Mouse (Mus musculus): ENCODE results near the gene Trim30b. TPM values are rescaled to one million over a fixed set of nuclear protein-coding genes. Genes with fewer than 3 reads are reported as not detected.
"Not testable (repeated sequence)": the region's sequence is repeated elsewhere in the genome, so short reads cannot be mapped to it uniquely, and the experiment has no call there.

The Trim30b gene
- polyA plus RNA-seq, 1 experiment = not detected

DNA sequence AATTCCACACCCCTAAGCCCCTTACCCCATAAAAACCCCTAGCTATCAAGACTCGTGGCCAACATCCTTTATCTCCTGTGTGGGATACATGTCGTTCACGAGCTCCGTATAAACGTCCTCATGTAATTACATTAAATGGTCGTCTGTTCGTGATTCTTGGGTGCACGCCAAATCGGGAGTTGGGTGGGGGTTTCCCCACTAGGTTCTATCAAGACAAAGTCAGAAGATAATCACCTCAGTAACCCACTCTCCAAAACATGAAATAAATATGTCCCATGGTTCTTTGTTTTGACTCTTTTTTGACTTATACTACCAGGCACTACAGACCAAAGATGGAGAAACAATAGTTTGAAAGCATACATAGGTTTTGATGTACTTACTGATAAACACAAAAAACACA, 47.7 kb downstream of the Trim30b start:
- no peak for TF ChIP-seq EP300 (IDR thresholded peaks at IDR 0.05; ENCODE audit: insufficient read depth, low read depth, low read length)
- no peak for TF ChIP-seq CTCF (IDR thresholded peaks at IDR 0.05; ENCODE audit: low read depth, low read length)
- TF ChIP-seq POLR2A (IDR thresholded peaks at IDR 0.05; ENCODE audit: insufficient read depth, low read length) = no peak
- H3K9me3 ChIP-seq (replicated peaks; ENCODE audit: control insufficient read depth, insufficient read depth, low read length, poor library complexity, severe bottlenecking) = no peaks in the 10 kb centered on the region; the same call in 1 of the 2 replicates
- no peaks in the 10 kb centered on the region for H3K36me3 ChIP-seq (ENCODE audit: control insufficient read depth, insufficient read depth, low read length, poor library complexity, severe bottlenecking)
- H3K4me1 ChIP-seq (ENCODE audit: control insufficient read depth, insufficient read depth, low read length) = no peaks in the 10 kb centered on the region
- no peaks in the 10 kb centered on the region for H3K27me3 ChIP-seq (ENCODE audit: control insufficient read depth, insufficient read depth, low read length, poor library complexity, severe bottlenecking)
- H3K27ac ChIP-seq (ENCODE audit: insufficient read depth, low read length) = no peak overlapping the region
- H3K4me3 ChIP-seq (ENCODE audit: low read depth, low read length) = no peak overlapping the region
- H3K9ac ChIP-seq (ENCODE audit: low read depth, poor library complexity, severe bottlenecking) = no peak overlapping the region

DNA sequence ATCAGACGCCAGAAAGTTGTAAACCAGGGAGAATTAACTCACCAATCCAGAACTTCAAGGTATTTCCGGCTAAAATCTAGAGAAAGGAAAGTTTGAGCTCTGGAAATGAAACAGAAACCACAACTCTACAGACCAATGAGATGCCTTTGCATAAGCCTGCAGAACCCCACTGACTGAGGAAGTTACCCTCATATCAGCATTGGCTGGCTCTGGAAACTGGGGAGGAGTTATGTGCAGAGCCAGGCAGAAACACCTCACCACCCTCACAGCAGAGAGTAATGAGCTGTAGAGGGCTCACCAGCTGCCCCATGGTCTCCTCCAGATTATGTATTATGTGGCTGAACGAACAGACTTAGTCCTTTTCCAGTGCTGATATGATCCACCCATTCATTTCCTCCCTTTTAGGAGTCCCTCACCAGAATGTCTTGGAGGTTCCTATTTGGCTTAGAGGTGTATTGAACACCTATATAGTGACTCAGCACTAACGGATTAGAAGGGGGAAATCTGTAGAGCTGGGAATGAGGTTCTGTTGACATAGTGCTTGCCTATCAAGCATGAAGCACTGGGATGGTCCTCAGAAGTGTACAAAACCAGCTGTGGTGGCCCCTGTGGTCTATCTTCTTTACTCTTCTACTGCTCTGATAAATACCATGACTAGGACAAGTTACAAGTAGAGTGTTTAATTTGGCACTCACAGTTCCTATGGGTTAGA, 54.2 kb downstream of the Trim30b start, which contains the start of gene Trim12a:
Trim12a (minus strand) TSS at position 98 of the 712 bp plus-strand sequence.
- not testable (repeated sequence) for H3K4me3 ChIP-seq (ENCODE audit: low read depth, low read length); H3K36me3 ChIP-seq (ENCODE audit: control insufficient read depth, insufficient read depth, low read length, poor library complexity, severe bottlenecking); H3K9me3 ChIP-seq (replicated peaks; ENCODE audit: control insufficient read depth, insufficient read depth, low read length, poor library complexity, severe bottlenecking); H3K27me3 ChIP-seq (ENCODE audit: control insufficient read depth, insufficient read depth, low read length, poor library complexity, severe bottlenecking); H3K9ac ChIP-seq (ENCODE audit: low read depth, poor library complexity, severe bottlenecking); H3K4me1 ChIP-seq (ENCODE audit: control insufficient read depth, insufficient read depth, low read length)
- peak within 1 kb of the TSS; percentile 77 for H3K27ac ChIP-seq (ENCODE audit: insufficient read depth, low read length)

DNA sequence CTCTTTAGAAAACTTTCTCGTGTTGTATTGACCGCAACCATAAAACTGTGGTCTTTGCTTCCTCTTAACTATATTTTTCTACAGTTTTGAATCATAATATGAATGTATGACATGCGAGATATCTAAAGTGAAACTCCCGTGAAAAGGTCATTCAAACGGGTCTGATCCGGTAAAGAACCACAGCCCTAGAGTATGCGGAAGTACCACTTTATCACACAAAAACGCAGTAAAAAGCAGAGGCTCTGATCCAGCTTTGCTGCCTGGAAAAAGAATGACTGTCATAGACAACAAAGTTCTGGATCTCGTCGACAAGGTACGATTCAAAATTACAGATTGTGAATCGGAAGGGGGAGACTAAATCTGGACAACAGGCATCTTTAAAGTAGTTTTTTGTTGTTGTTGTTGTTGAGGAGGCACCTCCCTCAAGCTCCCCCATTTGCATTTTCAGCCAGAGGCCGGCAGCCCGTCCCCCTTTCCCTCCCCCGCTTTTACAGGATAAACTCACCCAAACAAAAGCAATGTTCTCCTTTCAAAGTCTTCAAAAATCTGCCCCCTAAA, 54.8 kb downstream of the Trim30b start:
- Histone ChIP-seq H3K27me3 (ENCODE audit: control insufficient read depth, insufficient read depth, low read length, poor library complexity, severe bottlenecking) (no peaks in the 10 kb centered on the region), H3K9ac (ENCODE audit: low read depth, poor library complexity, severe bottlenecking) (no peak overlapping the region), H3K4me3 (ENCODE audit: low read depth, low read length) (no peak overlapping the region; the same call in 1 of the 2 replicates), H3K36me3 (ENCODE audit: control insufficient read depth, insufficient read depth, low read length, poor library complexity, severe bottlenecking) (no peaks in the 10 kb centered on the region), H3K4me1 (ENCODE audit: control insufficient read depth, insufficient read depth, low read length) (peaks cover 2% of the 10 kb centered on the region), H3K9me3 (replicated peaks; ENCODE audit: control insufficient read depth, insufficient read depth, low read length, poor library complexity, severe bottlenecking) (no peaks in the 10 kb centered on the region), H3K27ac (ENCODE audit: insufficient read depth, low read length) (peak overlapping the region; percentile 77)
- TF ChIP-seq POLR2A (IDR thresholded peaks at IDR 0.05; ENCODE audit: insufficient read depth, low read length) (no peak), EP300 (IDR thresholded peaks at IDR 0.05; ENCODE audit: insufficient read depth, low read depth, low read length) (no peak), CTCF (IDR thresholded peaks at IDR 0.05; ENCODE audit: low read depth, low read length) (no peak)

Other genes starting within 250 kb of the Trim30b start
- not detected in 2 replicates for gene Ubqln5, start 240.1 kb downstream of the Trim30b start, polyA plus RNA-seq (2011; ENCODE audit: insufficient read depth, insufficient read length, low read depth, missing spikeins)
- not detected in 2 replicates for gene Olfr643, start 232.5 kb downstream of the Trim30b start, polyA plus RNA-seq (2011; ENCODE audit: insufficient read depth, insufficient read length, low read depth, missing spikeins)
- gene Ubqln3, start 226.6 kb downstream of the Trim30b start, polyA plus RNA-seq (2011; ENCODE audit: insufficient read depth, insufficient read length, low read depth, missing spikeins) = not detected in 2 replicates
- not detected in 2 replicates for gene Ubqlnl, start 219.3 kb downstream of the Trim30b start, polyA plus RNA-seq (2011; ENCODE audit: insufficient read depth, insufficient read length, low read depth, missing spikeins)
- not detected in 2 replicates for gene Olfm5, start 205.1 kb downstream of the Trim30b start, polyA plus RNA-seq (2011; ENCODE audit: insufficient read depth, insufficient read length, low read depth, missing spikeins)
- not detected in 2 replicates for gene Olfr648, start 186.5 kb downstream of the Trim30b start, polyA plus RNA-seq (2011; ENCODE audit: insufficient read depth, insufficient read length, low read depth, missing spikeins)
- not detected in 2 replicates for gene Olfr649, start 173.9 kb downstream of the Trim30b start, polyA plus RNA-seq (2011; ENCODE audit: insufficient read depth, insufficient read length, low read depth, missing spikeins)
- gene Trim6, start 151.1 kb downstream of the Trim30b start, polyA plus RNA-seq (2011; ENCODE audit: insufficient read depth, insufficient read length, low read depth, missing spikeins) = 119 and 128 TPM in 2 replicates
- 10.6 and 11.6 TPM in 2 replicates for gene Trim34a, start 125.4 kb downstream of the Trim30b start, polyA plus RNA-seq (2011; ENCODE audit: insufficient read depth, insufficient read length, low read depth, missing spikeins)
- 1.2 and 2.5 TPM in 2 replicates for gene Trim5, start 81.8 kb downstream of the Trim30b start, polyA plus RNA-seq (2011; ENCODE audit: insufficient read depth, insufficient read length, low read depth, missing spikeins)
- 25.3 and 26.2 TPM in 2 replicates for gene Trim12a, start 54.4 kb downstream of the Trim30b start, polyA plus RNA-seq (2011; ENCODE audit: insufficient read depth, insufficient read length, low read depth, missing spikeins)
- gene Trim34b, start 40.4 kb downstream of the Trim30b start, polyA plus RNA-seq (2011; ENCODE audit: insufficient read depth, insufficient read length, low read depth, missing spikeins) = not detected in 2 replicates
- 16.0 and 16.3 TPM in 2 replicates for gene Trim12c, start 16.5 kb downstream of the Trim30b start, polyA plus RNA-seq (2011; ENCODE audit: insufficient read depth, insufficient read length, low read depth, missing spikeins)
- gene Trim30c, start 31.0 kb upstream of the Trim30b start, polyA plus RNA-seq (2011; ENCODE audit: insufficient read depth, insufficient read length, low read depth, missing spikeins) = not detected in 2 replicates
- 1.3 and 1.4 TPM in 2 replicates for gene Trim30a, start 95.3 kb upstream of the Trim30b start, polyA plus RNA-seq (2011; ENCODE audit: insufficient read depth, insufficient read length, low read depth, missing spikeins)
- 0.58 and 0.60 TPM in 2 replicates for gene Trim30d, start 138.0 kb upstream of the Trim30b start, polyA plus RNA-seq (2011; ENCODE audit: insufficient read depth, insufficient read length, low read depth, missing spikeins)
- not detected in 2 replicates for gene Olfr651, start 180.2 kb upstream of the Trim30b start, polyA plus RNA-seq (2011; ENCODE audit: insufficient read depth, insufficient read length, low read depth, missing spikeins)
- gene Olfr652, start 191.0 kb upstream of the Trim30b start, polyA plus RNA-seq (2011; ENCODE audit: insufficient read depth, insufficient read length, low read depth, missing spikeins) = not detected in 2 replicates
- not detected in 2 replicates for gene Olfr653, start 207.4 kb upstream of the Trim30b start, polyA plus RNA-seq (2011; ENCODE audit: insufficient read depth, insufficient read length, low read depth, missing spikeins)
- gene Olfr654, start 217.1 kb upstream of the Trim30b start, polyA plus RNA-seq (2011; ENCODE audit: insufficient read depth, insufficient read length, low read depth, missing spikeins) = not detected in 2 replicates
- gene Olfr655, start 231.9 kb upstream of the Trim30b start, polyA plus RNA-seq (2011; ENCODE audit: insufficient read depth, insufficient read length, low read depth, missing spikeins) = not detected in 2 replicates
- not detected in 2 replicates for gene Olfr656, start 244.1 kb upstream of the Trim30b start, polyA plus RNA-seq (2011; ENCODE audit: insufficient read depth, insufficient read length, low read depth, missing spikeins)